In genomic region chr17:47428831-47429304, GRCm38 (mm10) we compare ENCODE assay signal across 8 mouse cellular contexts. TPM values are rescaled to one million over a fixed set of nuclear protein-coding genes. Genes with fewer than 3 reads are reported as not detected.
DNase-seq lines count a peak whose midpoint lies in the region; ATAC-seq and TF ChIP-seq lines count a peak whose summit lies in the region.

No protein-coding gene starts in this region.

- peak; percentile 56 for TF ChIP-seq RAD21 in CH12.LX (IDR thresholded peaks at IDR 0.05; ENCODE audit: low read depth, low read length)

- ATAC-seq in heart, postnatal 0 days (ENCODE audit: insufficient read depth, low read depth) = peak; percentile 72
- peak; percentile 68 for ATAC-seq in midbrain, embryonic 12.5 days (ENCODE audit: low FRiP score, low read depth)
- ATAC-seq in erythroid progenitor cell, adult 5-6 weeks (replicated peaks; ENCODE audit: low FRiP score, poor library complexity, severe bottlenecking) = no peak

- H3K36me3 ChIP-seq in CH12.LX (replicated peaks in 1 of 2; ENCODE audit: control insufficient read depth in 1 of 2, insufficient read depth in 1 of 2, low read length in 1 of 2) = no peaks in the 10 kb centered on the region
- H3K36me3 ChIP-seq in heart, postnatal 0 days (replicated peaks; ENCODE audit: control insufficient read depth, insufficient read depth, low read length) = no peaks in the 10 kb centered on the region
- no peaks in the 10 kb centered on the region for H3K36me3 ChIP-seq in midbrain, embryonic 12.5 days

- H3K27ac ChIP-seq in CH12.LX (ENCODE audit: insufficient read depth, low read depth) = no peak overlapping the region
- no peak overlapping the region for H3K27ac ChIP-seq in heart, postnatal 0 days (ENCODE audit: low read depth)
- no peak overlapping the region for H3K27ac ChIP-seq in midbrain, embryonic 12.5 days (replicated peaks)

- H3K4me2 ChIP-seq in CH12.LX (ENCODE audit: insufficient read depth, low read depth, poor library complexity, severe bottlenecking) = 0 out of 2 replicates have a peak overlapping the region, but pooled peaks have one; percentile 7
- H3K4me2 ChIP-seq in heart, postnatal 0 days (ENCODE audit: low read depth, low read length) = peak overlapping the region; percentile 33; the same call in 1 of the 2 replicates
- H3K4me2 ChIP-seq in midbrain, embryonic 12.5 days (replicated peaks) = peak overlapping the region; percentile 17

- no peak for TF ChIP-seq EP300 in CH12.LX (IDR thresholded peaks at IDR 0.05; ENCODE audit: low read length)
- TF ChIP-seq EP300 in heart, postnatal 0 days (IDR thresholded peaks at IDR 0.05; ENCODE audit: low read depth) = no peak

- 5% methylated on average over 8 of the region's 8 CpGs for WGBS in heart, postnatal 0 days
- 8% methylated on average over 8 of the region's 8 CpGs for WGBS in midbrain, embryonic 12.5 days

- no peak overlapping the region for H3K4me3 ChIP-seq in CH12.LX (replicated peaks in 1 of 3; ENCODE audit: low read depth in 2 of 3, low read length in 2 of 3, poor library complexity in 1 of 3)
- H3K4me3 ChIP-seq in heart, postnatal 0 days (ENCODE audit: low read depth, low read length) = no peak overlapping the region
- H3K4me3 ChIP-seq in midbrain, embryonic 12.5 days = no peak overlapping the region

- DNase-seq in CH12.LX (ENCODE audit: extremely low read depth) = no peak
- DNase-seq in embryo, embryonic 10.5 days (ENCODE audit: low spot score) = peak; percentile 85
- DNase-seq in heart, postnatal 0 days (ENCODE audit: low spot score) = peak; percentile 59
- DNase-seq in kidney, postnatal 4 days = peak; percentile 76 to 84
- no peak for DNase-seq in layer of hippocampus, postnatal 36 days
- no peak for DNase-seq in layer of hippocampus, adult 9-10 months (ENCODE audit: low spot score)

- H3K79me2 ChIP-seq in CH12.LX (replicated peaks; ENCODE audit: control insufficient read depth, extremely low read depth, insufficient read depth, poor library complexity, severe bottlenecking) = no peaks in the 10 kb centered on the region

- dilution Hi-C loops in CH12.LX (cut with MboI; ENCODE audit: extremely low pct_ligation_motif_present, extremely low pct_unique_long_range_greater_than_20kb, low sequenced_read_pairs) = no loop called here

- H3K4me1 ChIP-seq in CH12.LX (ENCODE audit: control insufficient read depth in 1 of 2, insufficient read depth in 2 of 2) = no peaks in the 10 kb centered on the region
- no peaks in the 10 kb centered on the region for H3K4me1 ChIP-seq in heart, postnatal 0 days (ENCODE audit: control insufficient read depth, insufficient read depth)
- peaks cover 9% of the 10 kb centered on the region for H3K4me1 ChIP-seq in midbrain, embryonic 12.5 days

- peaks cover 8% of the 10 kb centered on the region for H3K27me3 ChIP-seq in CH12.LX (replicated peaks)
- no peaks in the 10 kb centered on the region for H3K27me3 ChIP-seq in heart, postnatal 0 days (ENCODE audit: control insufficient read depth, insufficient read depth, low read length)
- H3K27me3 ChIP-seq in midbrain, embryonic 12.5 days = peaks cover 5% of the 10 kb centered on the region; the same call in 1 of the 2 replicates

- H3K9ac ChIP-seq in CH12.LX (ENCODE audit: insufficient read depth, low read depth) = no peak overlapping the region
- no peak overlapping the region for H3K9ac ChIP-seq in heart, postnatal 0 days (replicated peaks; ENCODE audit: low read depth, low read length)
- no peak overlapping the region for H3K9ac ChIP-seq in midbrain, embryonic 12.5 days (replicated peaks)

- in situ Hi-C loops in CH12.LX (cut with MboI; ENCODE audit: low pct_ligation_motif_present, low pct_unique_long_range_greater_than_20kb, low sequenced_read_pairs) = loop anchor here (5.0 kb wide), 1 partner anchor 37 kb away; no protein-coding TSS in a partner anchor

- TF ChIP-seq CTCF in CH12.LX (conservative IDR thresholded peaks at IDR 0.05 in 1 of 2, IDR thresholded peaks at IDR 0.05 in 1 of 2; ENCODE audit: low read depth in 2 of 2, low read length in 2 of 2) = peak in 1 of 2 experiments; percentile 72; a peak in 2 of 4 replicates
- TF ChIP-seq CTCF in heart, postnatal 0 days (IDR thresholded peaks at IDR 0.05; ENCODE audit: low read depth) = peak; percentile 74

- H3K9me3 ChIP-seq in CH12.LX (replicated peaks; ENCODE audit: low read length) = no peaks in the 10 kb centered on the region
- H3K9me3 ChIP-seq in heart, postnatal 0 days (replicated peaks; ENCODE audit: control insufficient read depth, low read length) = no peaks in the 10 kb centered on the region
- H3K9me3 ChIP-seq in midbrain, embryonic 12.5 days = no peaks in the 10 kb centered on the region

- TF ChIP-seq POLR2A in CH12.LX (IDR thresholded peaks at IDR 0.05; ENCODE audit: low read depth, low read length) = no peak

TF ChIP-seq in CH12.LX, 34 proteins besides CTCF, POLR2A, EP300 and RAD21:
- TF ChIP-seq POLR2AphosphoS2 (IDR thresholded peaks at IDR 0.05; ENCODE audit: low read depth, low read length) = no peak
- TF ChIP-seq MAFK (IDR thresholded peaks at IDR 0.05; ENCODE audit: insufficient replicate concordance, low read length) = peak; percentile 98
- TF ChIP-seq TCF12 (IDR thresholded peaks at IDR 0.05; ENCODE audit: low read depth, low read length) = 0 out of 2 replicates have a peak, but pooled peaks have one; percentile 29
- no peak for TF ChIP-seq USF2 (conservative IDR thresholded peaks at IDR 0.05; ENCODE audit: low read depth, low read length)
- 0 out of 2 replicates have a peak, but pooled peaks have one; percentile 16 for TF ChIP-seq IRF4 (IDR thresholded peaks at IDR 0.05; ENCODE audit: low read depth, low read length)
- no peak for TF ChIP-seq USF1 (IDR thresholded peaks at IDR 0.05; ENCODE audit: low read depth, low read length)
- TF ChIP-seq SMC3 (IDR thresholded peaks at IDR 0.05; ENCODE audit: low read depth, low read length) = peak; percentile 62

RNA-seq across cellular contexts. Expression of gene AI661453, which starts 7.5 kb away (rescaled TPM):
- total RNA-seq in CH12.LX (2012; rRNA removed) (not detected in 2 replicates), CH12.LX (2014; rRNA removed) (not detected in 2 replicates)
- not detected in 2 replicates for polyA plus RNA-seq in CH12.LX (2012; ENCODE audit: insufficient read length, low read depth)
- 1.3 and 1.8 TPM in 2 replicates for total RNA-seq in heart, postnatal 0 days (2014; rRNA removed; ENCODE audit: low replicate concordance)
- 0.92 and 1.0 TPM in 2 replicates for polyA plus RNA-seq in heart, postnatal 0 days (2015; fragmentation: Nextera tagmentation; extraction: Ambion mirVana)
- polyA plus RNA-seq in midbrain, embryonic 12.5 days (2016; fragmentation: Nextera tagmentation; extraction: Ambion mirVana) = 0.23 and 0.24 TPM in 2 replicates
- total RNA-seq in erythroid progenitor cell, adult 5-6 weeks (2015; ENCODE audit: low replicate concordance) = 1.4 TPM in 1 of 2 replicates, not detected in the other
- total RNA-seq in erythroid progenitor cell, adult 5-6 weeks (2017; ENCODE audit: low replicate concordance) = not detected in 2 replicates
- under 1 TPM; 0.10 to 0.33 TPM for total RNA-seq in layer of hippocampus, postnatal 36 days (2021)

RNA-seq across cellular contexts. Expression of gene 1700001C19Rik, which starts 8.3 kb away (rescaled TPM):
- total RNA-seq in CH12.LX (2012; rRNA removed) (0.25 TPM in 1 of 2 replicates, not detected in the other), CH12.LX (2014; rRNA removed) (not detected in 2 replicates)
- polyA plus RNA-seq in CH12.LX (2012; ENCODE audit: insufficient read length, low read depth) = not detected in 2 replicates
- 3.4 TPM in 1 of 2 replicates, not detected in the other for total RNA-seq in heart, postnatal 0 days (2014; rRNA removed; ENCODE audit: low replicate concordance)
- polyA plus RNA-seq in heart, postnatal 0 days (2015; fragmentation: Nextera tagmentation; extraction: Ambion mirVana) = 1.1 and 1.4 TPM in 2 replicates
- polyA plus RNA-seq in midbrain, embryonic 12.5 days (2016; fragmentation: Nextera tagmentation; extraction: Ambion mirVana) = 0.41 and 0.52 TPM in 2 replicates
- not detected in 2 replicates for total RNA-seq in erythroid progenitor cell, adult 5-6 weeks (2015; ENCODE audit: low replicate concordance)
- not detected in 2 replicates for total RNA-seq in erythroid progenitor cell, adult 5-6 weeks (2017; ENCODE audit: low replicate concordance)
- not detected for total RNA-seq in layer of hippocampus, postnatal 36 days (2021)

RNA-seq across cellular contexts. Expression of gene Guca1a, which starts 28.5 kb away (rescaled TPM):
- total RNA-seq in CH12.LX (2012; rRNA removed) (1.8 and 5.2 TPM in 2 replicates), CH12.LX (2014; rRNA removed) (2.4 and 3.2 TPM in 2 replicates)
- polyA plus RNA-seq in CH12.LX (2012; ENCODE audit: insufficient read length, low read depth) = 2.1 TPM in 2 replicates
- total RNA-seq in heart, postnatal 0 days (2014; rRNA removed; ENCODE audit: low replicate concordance) = not detected in 2 replicates
- polyA plus RNA-seq in heart, postnatal 0 days (2015; fragmentation: Nextera tagmentation; extraction: Ambion mirVana) = 0.86 and 1.0 TPM in 2 replicates
- polyA plus RNA-seq in midbrain, embryonic 12.5 days (2016; fragmentation: Nextera tagmentation; extraction: Ambion mirVana) = 0.70 and 0.99 TPM in 2 replicates
- 2.5 TPM in 1 of 2 replicates, not detected in the other for total RNA-seq in erythroid progenitor cell, adult 5-6 weeks (2015; ENCODE audit: low replicate concordance)
- total RNA-seq in erythroid progenitor cell, adult 5-6 weeks (2017; ENCODE audit: low replicate concordance) = not detected in 2 replicates
- not detected for total RNA-seq in layer of hippocampus, postnatal 36 days (2021)

RNA-seq across cellular contexts. Expression of gene Guca1b, which starts 43.7 kb away (rescaled TPM):
- 0.59 and 0.92 TPM in 2 replicates for total RNA-seq in CH12.LX (2012; rRNA removed)
- total RNA-seq in CH12.LX (2014; rRNA removed) = 0.46 and 0.62 TPM in 2 replicates
- polyA plus RNA-seq in CH12.LX (2012; ENCODE audit: insufficient read length, low read depth) = 1.6 and 1.7 TPM in 2 replicates
- total RNA-seq in heart, postnatal 0 days (2014; rRNA removed; ENCODE audit: low replicate concordance) = not detected in 2 replicates
- polyA plus RNA-seq in heart, postnatal 0 days (2015; fragmentation: Nextera tagmentation; extraction: Ambion mirVana) = 0.32 and 0.38 TPM in 2 replicates
- 0.73 and 0.77 TPM in 2 replicates for polyA plus RNA-seq in midbrain, embryonic 12.5 days (2016; fragmentation: Nextera tagmentation; extraction: Ambion mirVana)
- total RNA-seq in erythroid progenitor cell, adult 5-6 weeks (2015; ENCODE audit: low replicate concordance) = not detected in 2 replicates
- not detected in 2 replicates for total RNA-seq in erythroid progenitor cell, adult 5-6 weeks (2017; ENCODE audit: low replicate concordance)
- 1 to 10 TPM; 1.8 to 1.9 TPM for total RNA-seq in layer of hippocampus, postnatal 36 days (2021)

Comparison
In these comparisons a context has a peak if more than half of its experiments do, and no peak if none do; other contexts are left out.
1. DNase-seq: peak in embryo, embryonic 10.5 days (single experiment), heart, postnatal 0 days (single experiment) and kidney, postnatal 4 days (2 of 2); none in CH12.LX (single experiment), layer of hippocampus, postnatal 36 days (0 of 2) and layer of hippocampus, adult 9-10 months (single experiment).
2. Peak in every context shown above with its lines, with median percentiles within 50 percentile points of each other: H3K4me2 ChIP-seq.